Mouse (Mus musculus) thymus, postnatal 0 days (tissue): Measurements from ENCODE around the gene Ptpra. TPM values are rescaled to one million over a fixed set of nuclear protein-coding genes. Genes with fewer than 3 reads are reported as not detected.
A peak's percentile ranks its signal among the peaks of the same experiment; 100 is the strongest.

Experiments
- DNase-seq: peaks from one replicate; pipeline ENCODE4 v3.0.0-alpha.2; 2015; ENCODE audit warnings: low spot score
- polyA plus RNA-seq: library from polyadenylated mRNA; unstranded; fragments of >200 nt; fragmentation: Nextera tagmentation; extraction: Ambion mirVana; gene quantifications from 2 replicates; pipeline ENCODE4 v1.2.1, GENCODE M21; 2015

Gene Ptpra
- 73.8 and 85.4 TPM in 2 replicates for polyA plus RNA-seq

DNA sequence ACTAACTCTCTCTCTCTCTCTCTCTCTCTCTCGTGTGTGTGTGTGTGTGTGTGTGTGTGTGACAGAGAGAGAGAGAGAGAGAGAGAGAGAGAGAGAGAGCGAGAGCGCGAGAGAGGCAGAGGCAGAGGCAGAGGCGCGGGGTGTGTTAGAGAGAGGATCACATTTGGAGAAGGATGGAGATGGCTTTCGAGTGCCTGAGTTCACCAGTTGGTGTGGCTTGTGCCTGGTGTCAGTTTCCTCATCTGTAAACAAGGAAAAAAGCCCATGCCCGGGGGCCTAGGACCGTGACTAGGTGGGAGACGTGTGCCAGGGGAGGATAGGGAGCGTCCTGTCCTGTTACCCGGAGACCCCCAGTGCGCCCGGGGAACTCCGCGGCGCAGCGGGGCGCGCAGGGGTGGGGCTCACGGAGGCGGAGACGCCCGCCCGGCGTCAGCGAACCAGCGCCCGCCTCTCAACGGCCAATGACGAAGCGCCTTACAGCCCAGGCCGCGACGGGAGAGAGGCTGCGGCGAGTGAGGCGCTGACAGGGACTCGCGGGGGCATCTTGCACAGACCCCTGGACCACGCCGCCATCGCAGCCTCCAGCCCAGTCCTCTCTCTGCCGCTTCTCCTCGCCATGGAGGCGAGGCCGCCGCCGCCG is at the start of gene Ptpra:
TSS of gene Ptpra (plus strand) at position 485 of the 640 bp plus-strand sequence.
- DNase-seq, result peak; percentile 92

DNA sequence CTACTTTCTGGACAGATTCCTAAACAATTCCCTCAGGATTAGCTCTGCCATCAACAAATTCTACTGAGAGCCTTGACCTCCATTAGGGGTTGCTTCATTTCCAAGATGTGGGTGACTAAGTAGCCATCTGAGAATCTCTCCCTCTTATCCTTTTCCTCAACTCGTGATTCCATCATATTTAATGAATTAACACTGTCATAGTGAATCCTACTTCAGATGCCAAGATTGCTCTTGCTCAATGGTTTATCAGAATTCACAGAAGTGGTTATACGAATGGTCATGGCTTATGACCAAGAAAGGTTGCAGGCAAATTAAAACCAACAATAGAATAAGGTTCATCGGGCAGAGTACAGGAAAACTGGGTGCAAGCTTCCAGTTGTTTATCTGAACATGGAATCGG is 48.2 kb upstream of the Ptpra start:
- DNase-seq, result no peak

DNA sequence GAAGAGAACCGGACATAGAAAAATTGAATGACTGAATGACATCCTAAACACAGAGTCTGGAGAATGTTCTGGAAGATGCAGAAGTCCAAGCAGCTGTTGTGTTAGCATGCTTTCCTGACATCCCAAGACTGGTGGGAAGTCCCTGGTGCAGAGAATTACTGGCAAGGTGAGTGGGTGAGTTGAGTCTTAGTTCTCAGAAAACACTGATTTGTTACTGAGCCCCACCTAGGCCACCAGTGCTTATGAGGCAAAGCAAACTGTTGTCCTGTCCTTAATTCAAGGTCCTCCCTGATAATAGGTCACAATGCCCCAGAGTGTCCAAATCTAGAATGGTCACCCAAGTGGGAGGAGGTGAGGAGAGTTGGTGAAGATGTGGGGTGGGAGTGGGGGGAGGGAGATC is 45.1 kb upstream of the Ptpra start, which contains the start of the genes Gm28372 and 1700020A23Rik:
TSS of gene Gm28372 (plus strand) at position 301 of the 400 bp plus-strand sequence.
TSS of gene 1700020A23Rik (plus strand) at position 321 of the 400 bp plus-strand sequence.
- DNase-seq, result no peak

GRCm38 (mm10) chr2:130406178-130406577 is 43.9 kb upstream of the Ptpra start, which contains the start of gene Tmem239:
Gene Tmem239, plus strand, starts transcription at chr2:130406478.
- no peak for DNase-seq

- DNase-seq, result no peak
Measured at GRCm38 (mm10) chr2:130408194-130408593, 41.9 kb upstream of the Ptpra start.

DNA sequence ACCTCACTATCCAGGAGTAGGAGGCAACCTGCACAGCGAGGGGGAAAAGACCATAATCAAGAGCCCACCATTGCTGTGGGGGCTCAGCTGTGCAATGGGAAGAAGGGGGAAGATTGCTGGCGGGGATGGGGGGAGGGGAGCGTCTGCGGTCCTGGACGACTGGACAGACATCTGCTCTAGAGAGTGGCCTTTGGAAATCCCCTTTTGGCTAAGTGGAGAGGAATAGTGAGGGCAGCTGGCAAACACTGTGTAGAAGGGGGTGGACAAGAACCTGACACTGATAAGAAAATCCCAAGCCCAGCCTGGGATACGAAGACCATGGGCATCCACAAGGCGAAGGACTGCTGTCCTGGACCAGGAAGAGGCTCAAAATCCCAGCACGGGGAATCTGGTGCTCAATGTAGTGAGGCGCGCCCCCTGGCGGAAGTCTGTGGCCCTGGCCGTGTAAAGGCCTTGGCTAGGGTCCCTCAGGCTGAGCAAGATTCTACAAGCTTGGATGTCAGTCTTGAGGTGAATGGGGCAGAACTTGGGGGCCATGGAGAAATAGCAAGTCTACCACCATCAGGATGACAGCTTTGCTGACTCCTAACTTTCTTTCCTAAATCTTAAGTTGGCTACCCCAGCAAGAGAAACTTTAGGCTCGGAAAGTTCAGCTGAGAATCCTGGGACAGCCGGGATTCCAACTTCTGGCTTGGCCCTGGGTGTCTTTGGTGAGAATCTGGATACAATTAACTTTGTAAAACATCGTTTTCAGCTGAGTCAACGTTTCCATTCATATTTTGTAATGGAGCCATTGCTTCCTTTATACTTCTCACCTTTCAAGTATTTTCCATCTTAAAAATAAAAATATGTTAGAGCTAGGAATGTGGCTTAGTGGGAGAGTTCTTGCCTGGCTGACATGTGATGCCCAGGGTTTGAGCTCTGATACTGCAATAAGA is 38.3 kb upstream of the Ptpra start:
- peak; percentile 73 for DNase-seq

GRCm38 (mm10) chr2:130412775-130413174 is 37.3 kb upstream of the Ptpra start:
- DNase-seq, result no peak

GRCm38 (mm10) chr2:130414094-130414856 is 35.8 kb upstream of the Ptpra start:
- DNase-seq, result peak; percentile 43

- DNase-seq, result no peak
Measured at GRCm38 (mm10) chr2:130421781-130422620, 28.1 kb upstream of the Ptpra start.

DNA sequence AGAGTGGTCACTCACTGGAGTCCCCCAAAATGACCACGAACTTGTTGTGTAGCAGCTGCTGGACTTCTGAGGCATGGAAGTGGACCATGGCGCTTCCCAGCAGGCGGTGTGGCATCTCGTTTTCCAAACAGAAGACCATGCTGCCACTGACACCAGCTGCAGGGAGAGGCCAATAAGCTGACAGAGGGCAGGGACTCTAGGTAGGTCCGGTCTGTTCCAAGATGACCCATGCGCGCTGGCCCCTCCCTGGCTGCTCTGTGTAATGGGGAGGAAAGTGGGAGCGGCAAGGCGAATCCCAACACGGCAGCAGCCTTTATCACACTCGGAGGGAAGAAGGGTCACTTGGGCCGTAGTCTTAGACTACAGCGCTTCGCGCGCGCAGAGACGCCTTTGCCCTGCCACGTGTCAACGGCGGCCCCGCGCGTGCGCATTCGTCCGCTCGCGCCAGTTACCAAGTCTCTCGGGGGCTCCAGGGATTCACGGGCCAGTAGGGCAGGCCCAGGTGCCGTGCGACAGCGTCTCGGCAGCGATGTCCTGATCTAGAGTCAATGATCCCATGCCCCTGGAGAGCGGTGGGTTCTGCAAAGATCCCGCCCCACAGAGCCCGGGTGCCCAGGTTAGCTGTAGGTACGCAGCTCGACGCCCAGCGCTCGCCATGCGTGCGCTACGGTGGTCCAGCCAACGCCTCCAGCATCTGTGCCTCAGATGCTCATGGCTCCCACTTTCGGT is 26.5 kb upstream of the Ptpra start:
- DNase-seq, result peak; percentile 85

DNA sequence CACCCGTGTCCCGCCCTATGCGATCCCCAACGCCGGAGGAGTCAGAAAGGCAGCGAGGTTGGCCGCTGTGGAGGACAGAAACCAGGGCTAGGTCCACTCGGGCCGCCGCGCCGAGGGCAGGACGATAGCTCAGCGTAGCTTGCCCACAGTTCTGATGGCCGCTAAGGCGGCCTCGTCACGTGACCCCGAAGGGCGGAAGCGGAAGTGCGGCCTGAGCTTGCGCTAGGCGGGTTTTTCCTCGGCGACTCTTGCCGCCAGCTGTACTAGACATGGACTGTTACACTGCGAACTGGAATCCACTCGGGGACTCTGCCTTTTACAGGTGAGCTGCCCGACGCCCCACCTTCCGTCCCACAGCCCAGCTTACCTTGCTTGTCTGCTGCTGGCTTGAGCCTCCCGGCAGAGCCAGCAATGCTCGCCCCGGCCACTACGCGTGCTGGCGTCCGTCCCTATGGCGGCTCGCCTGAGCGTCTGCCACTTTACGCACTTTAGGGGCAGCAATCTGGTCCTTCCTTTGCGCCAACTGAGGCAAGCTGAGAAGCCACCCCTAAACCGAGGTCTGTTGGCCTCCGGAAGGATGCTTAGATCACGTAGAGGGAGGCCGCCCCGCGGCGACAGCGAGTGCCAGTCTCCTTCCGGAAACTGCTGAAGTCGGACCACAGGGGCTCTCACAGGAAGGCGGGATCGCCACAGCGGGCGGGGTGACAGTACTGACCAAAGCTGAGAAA is 25.8 kb upstream of the Ptpra start, which contains the start of the genes Vps16 and Pced1a:
TSS of gene Vps16 (plus strand) at position 214 of the 728 bp plus-strand sequence.
TSS of gene Pced1a (minus strand) at position 576 of the 728 bp plus-strand sequence.
- DNase-seq, result peak; percentile 92

DNA sequence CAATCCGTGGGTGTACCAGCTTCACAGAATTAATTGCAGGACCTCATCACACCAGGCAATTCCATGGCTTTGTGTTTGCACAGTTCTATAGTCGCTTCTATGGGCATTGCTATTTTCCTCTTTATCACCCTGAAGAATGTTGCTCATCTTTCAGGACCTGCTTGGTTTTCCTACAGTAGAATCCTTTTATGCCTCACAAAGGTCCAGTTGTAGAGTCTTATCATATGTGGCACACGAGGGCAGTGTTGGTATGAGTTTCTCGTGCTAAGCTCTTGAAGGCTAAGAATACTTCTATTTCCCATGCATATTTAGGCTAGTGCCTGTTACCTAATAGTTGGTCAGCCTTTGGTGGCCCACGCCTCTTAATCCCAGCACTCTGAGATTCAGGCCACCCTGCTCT is 25.0 kb upstream of the Ptpra start:
- DNase-seq, result no peak

- DNase-seq, result no peak
Measured at GRCm38 (mm10) chr2:130429851-130430250, 20.2 kb upstream of the Ptpra start.

DNA sequence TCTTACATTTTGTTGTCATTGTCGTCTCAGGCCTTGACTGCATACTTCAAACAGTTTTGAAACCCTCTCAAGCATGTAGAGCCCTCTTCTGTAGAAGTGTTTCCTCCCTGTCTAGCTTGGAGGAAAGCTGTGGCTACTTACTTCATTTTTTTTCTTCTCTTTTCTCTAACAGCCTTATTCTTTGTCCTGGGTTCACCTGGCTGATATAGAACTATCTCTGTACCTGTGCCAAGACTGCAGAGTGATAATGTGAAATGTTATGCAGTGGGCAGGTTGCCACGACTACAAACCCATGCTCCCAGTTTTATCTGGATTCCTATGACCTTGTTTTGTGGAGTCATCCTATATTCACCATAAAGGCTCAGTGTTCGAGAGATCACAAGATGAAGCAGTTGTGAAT is 19.6 kb upstream of the Ptpra start:
- no peak for DNase-seq

DNA sequence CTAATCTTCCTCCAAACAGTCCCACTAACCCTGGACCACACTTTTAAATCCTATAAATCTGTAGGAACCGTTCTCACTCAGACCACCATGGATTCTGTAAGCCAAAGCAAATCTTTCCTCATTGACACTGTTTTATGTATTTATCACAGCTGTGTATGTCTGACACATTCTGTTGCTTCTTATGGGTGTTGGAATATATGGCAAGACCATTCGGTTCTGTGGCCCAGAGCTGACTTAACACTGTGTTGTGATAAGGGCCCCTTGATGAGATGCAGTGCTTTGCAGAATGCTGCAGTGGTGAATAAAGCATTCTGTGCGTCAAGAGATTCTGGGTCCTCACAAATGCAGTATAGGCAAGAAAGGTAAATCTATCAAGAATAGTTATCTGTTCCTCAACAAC is 17.9 kb upstream of the Ptpra start:
- no peak for DNase-seq

- DNase-seq, result peak; percentile 70
Measured at GRCm38 (mm10) chr2:130433152-130433551, 16.9 kb upstream of the Ptpra start.

GRCm38 (mm10) chr2:130436769-130437168 is 13.3 kb upstream of the Ptpra start:
- DNase-seq, result peak; percentile 33

GRCm38 (mm10) chr2:130438861-130439260 is 11.2 kb upstream of the Ptpra start:
- no peak for DNase-seq
